30 mouse cellular contexts compared by ENCODE assay signal in genomic region chr3:132837134-132837533, GRCm38 (mm10).
"Had no signal": no experiment of that assay in that cellular context is flagged by ENCODE, and none has a peak within 500 bp of the region (broad histone marks: within the 10 kb centered on the region; RNA-seq: fewer than 3 reads in every experiment).

No protein-coding gene starts in this region.

- H3K27ac ChIP-seq: limb, embryonic 10.5 days; limb, embryonic 12.5 days; limb, embryonic 13.5 days; limb, embryonic 15.5 days; liver, embryonic 12.5 days; liver, embryonic 13.5 days; liver, embryonic 14.5 days; liver, embryonic 15.5 days; lung, embryonic 15.5 days; macrophage; midbrain, embryonic 10.5 days; midbrain, embryonic 12.5 days; midbrain, embryonic 13.5 days; midbrain, embryonic 15.5 days; neural tube, embryonic 12.5 days had no signal

- ATAC-seq: liver, embryonic 12.5 days; liver, postnatal 0 days; lung, postnatal 0 days; midbrain, embryonic 13.5 days; midbrain, embryonic 15.5 days had no signal

- H3K4me1 ChIP-seq: limb, embryonic 10.5 days; limb, embryonic 12.5 days; limb, embryonic 13.5 days; limb, embryonic 15.5 days; liver, embryonic 12.5 days; liver, embryonic 13.5 days; liver, embryonic 15.5 days; lung, embryonic 15.5 days; midbrain, embryonic 10.5 days; midbrain, embryonic 12.5 days; midbrain, embryonic 13.5 days; midbrain, embryonic 15.5 days; neural tube, embryonic 12.5 days had no signal

- H3K4me2 ChIP-seq: limb, embryonic 12.5 days; limb, embryonic 13.5 days; limb, embryonic 15.5 days; liver, embryonic 11.5 days; liver, embryonic 12.5 days; liver, embryonic 13.5 days; liver, embryonic 15.5 days; lung, embryonic 14.5 days; lung, embryonic 15.5 days; midbrain, embryonic 12.5 days; midbrain, embryonic 13.5 days; midbrain, embryonic 15.5 days; neural tube, embryonic 12.5 days had no signal

- H3K4me3 ChIP-seq: limb, embryonic 10.5 days; limb, embryonic 12.5 days; limb, embryonic 13.5 days; limb, embryonic 15.5 days; liver, embryonic 12.5 days; liver, embryonic 13.5 days; liver, embryonic 15.5 days; lung, embryonic 15.5 days; megakaryocyte, embryonic 14.5 days; midbrain, embryonic 10.5 days; midbrain, embryonic 12.5 days; midbrain, embryonic 13.5 days; midbrain, embryonic 15.5 days; myocyte; neural tube, embryonic 12.5 days had no signal

- H3K9ac ChIP-seq: limb, embryonic 12.5 days; limb, embryonic 13.5 days; limb, embryonic 15.5 days; liver, embryonic 12.5 days; liver, embryonic 13.5 days; liver, embryonic 14.5 days; liver, embryonic 15.5 days; liver, postnatal 0 days; lung, embryonic 14.5 days; lung, embryonic 15.5 days; midbrain, embryonic 12.5 days; midbrain, embryonic 13.5 days; midbrain, embryonic 15.5 days; neural tube, embryonic 12.5 days had no signal

- DNase-seq: left cerebral cortex, postnatal 4 days; liver; liver, embryonic 13.5 days; liver, postnatal 0 days; lung, adult 18-20 months; lung, adult 2 months; lung, embryonic 14.5 days; lung, postnatal 10 days; lung, postnatal 14 days; lung, postnatal 36 days; lung, postnatal 4 days; midbrain, embryonic 14.5 days had no signal

- H3K27me3 ChIP-seq: limb, embryonic 12.5 days; limb, embryonic 13.5 days; limb, embryonic 15.5 days; liver, embryonic 12.5 days; liver, embryonic 13.5 days; liver, embryonic 15.5 days; lung, embryonic 15.5 days; megakaryocyte, embryonic 14.5 days; midbrain, embryonic 12.5 days; midbrain, embryonic 13.5 days; midbrain, embryonic 15.5 days; neural tube, embryonic 12.5 days had no signal

- H3K9me3 ChIP-seq: limb, embryonic 10.5 days; limb, embryonic 12.5 days; limb, embryonic 13.5 days; limb, embryonic 15.5 days; liver, embryonic 12.5 days; liver, embryonic 13.5 days; liver, embryonic 15.5 days; lung, embryonic 15.5 days; megakaryocyte, embryonic 14.5 days; midbrain, embryonic 10.5 days; midbrain, embryonic 12.5 days; midbrain, embryonic 13.5 days; midbrain, embryonic 15.5 days; neural tube, embryonic 12.5 days had no signal
